Mouse (Mus musculus) thymus, adult 2 months (tissue): ENCODE results near the gene Vps4a.

Experiments used
- CTCF ChIP-seq: fragments of 200-500 bp; IDR thresholded peaks from 2 replicates; pipeline ENCODE4 v1.5.1; 2012; ENCODE audit warnings: mild to moderate bottlenecking, control low read depth, low read length, moderate library complexity, borderline replicate concordance; ENCODE audit not compliant: control insufficient read depth, poor library complexity, insufficient read depth; ENCODE audit errors: extremely low read depth
- POLR2A ChIP-seq: fragments of 200-500 bp; IDR thresholded peaks from 2 replicates; pipeline ENCODE4 v1.6.1; 2012; ENCODE audit warnings: mild to moderate bottlenecking, low read length, control low read depth, moderate library complexity; ENCODE audit not compliant: control insufficient read depth, poor library complexity, insufficient read depth; ENCODE audit errors: extremely low read depth

DNA sequence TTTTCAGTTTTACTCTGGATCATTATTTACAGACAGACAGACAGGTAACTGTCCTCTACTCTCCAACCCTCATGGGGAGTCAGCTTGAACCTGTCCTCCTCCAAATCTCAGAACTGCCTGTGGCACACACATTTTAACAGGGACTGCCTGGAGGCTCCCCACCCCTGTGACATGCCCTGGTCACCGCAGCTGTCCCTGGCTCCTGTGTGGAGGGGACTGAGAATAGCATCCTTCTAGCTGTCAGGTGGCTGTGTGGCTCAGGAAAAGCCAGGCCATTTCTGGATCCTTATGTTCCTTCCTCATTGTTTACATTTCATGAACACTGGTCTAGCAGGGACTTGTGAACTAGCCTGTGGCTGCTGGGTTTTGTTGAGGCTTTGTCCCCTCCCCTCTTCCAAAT, 43.1 kb downstream of the Vps4a start:
- TF ChIP-seq POLR2A (no peak), CTCF (no peak)
